Mouse (Mus musculus) left cerebral cortex, adult 9 months (tissue): ENCODE measurements around the gene Akt1s1.

Source experiments
- DNase-seq, 2 experiments: peaks; one replicate each; pipeline ENCODE4 v3.0.0; 2022; ENCODE audit warnings: low spot score in 2 of 2

Akt1s1 gene

DNA sequence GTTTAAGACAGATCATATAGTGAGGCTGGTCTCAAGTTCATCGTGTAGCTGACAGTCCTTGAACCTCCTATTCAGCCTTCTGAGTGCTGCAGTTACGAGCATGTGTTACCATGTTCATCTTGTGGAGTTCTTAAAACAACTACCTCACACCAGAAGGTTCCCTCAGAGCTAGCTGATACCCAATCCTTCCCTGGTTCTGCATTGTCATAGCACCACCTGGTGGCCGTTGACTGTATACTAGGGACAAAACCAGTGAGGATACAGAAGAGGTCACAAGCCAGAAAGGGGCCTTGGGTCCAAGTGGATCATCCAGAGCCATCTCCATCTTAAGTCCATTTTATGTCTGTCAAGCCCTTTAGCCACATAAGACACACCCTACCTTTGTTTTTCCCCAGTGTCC, 23.9 kb upstream of the Akt1s1 start:
- DNase-seq: peak in 1 of 2 experiments; percentile 79

DNA sequence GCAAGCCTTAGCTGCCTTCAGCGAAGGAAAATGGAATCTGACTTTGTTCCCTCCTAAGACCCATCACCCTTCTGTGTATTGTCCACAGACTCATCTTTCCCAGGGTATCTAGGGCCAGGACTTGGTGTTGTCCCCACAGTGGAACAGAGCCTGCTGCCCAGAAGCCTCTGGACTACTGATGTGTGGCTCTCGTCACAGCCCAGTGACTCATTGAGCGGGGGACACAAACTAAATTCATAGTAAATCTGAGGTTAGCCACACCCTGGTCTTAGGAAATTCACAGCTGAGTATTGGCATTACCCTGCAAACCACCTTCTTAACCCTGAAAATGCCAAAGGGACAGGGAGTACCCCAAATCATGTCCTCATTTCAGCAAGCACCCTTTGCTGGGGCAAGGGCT, 22.0 kb upstream of the Akt1s1 start:
- DNase-seq: no peak

DNA sequence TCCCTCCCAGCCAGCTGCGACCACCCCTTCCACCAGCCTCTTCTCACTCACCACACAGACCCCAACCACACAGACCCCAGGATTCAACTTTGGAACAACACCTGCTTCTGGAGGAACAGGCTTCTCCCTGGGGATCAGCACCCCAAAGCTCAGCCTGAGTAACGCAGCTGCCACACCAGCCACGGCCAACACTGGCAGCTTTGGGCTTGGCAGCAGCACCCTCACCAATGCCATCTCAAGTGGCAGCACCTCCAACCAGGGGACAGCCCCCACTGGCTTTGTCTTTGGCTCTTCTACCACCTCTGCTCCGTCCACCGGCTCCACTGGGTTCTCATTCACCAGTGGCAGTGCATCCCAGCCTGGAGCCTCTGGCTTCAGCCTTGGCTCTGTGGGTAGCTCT, 20.1 kb upstream of the Akt1s1 start:
- DNase-seq: no peak

DNA sequence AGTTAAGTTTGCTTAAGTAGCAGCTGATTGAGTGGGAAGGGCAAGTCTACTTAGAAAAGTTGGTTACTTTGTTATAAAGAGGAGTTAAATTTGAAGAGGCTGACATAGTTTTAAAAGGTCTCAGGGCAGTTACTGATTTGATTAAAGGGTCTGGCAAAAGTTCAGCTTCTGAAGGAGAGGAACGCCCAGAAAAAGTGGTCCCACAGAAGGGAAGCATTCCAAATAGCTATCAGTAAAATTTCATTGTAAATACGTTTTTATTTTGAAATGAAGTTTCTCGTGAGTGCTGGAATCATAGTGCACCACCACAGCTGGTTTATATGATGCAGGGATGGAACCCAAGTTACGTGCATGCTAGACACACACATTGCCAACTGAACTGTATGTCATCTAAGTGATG, 16.0 kb upstream of the Akt1s1 start:
- DNase-seq: no peak

DNA sequence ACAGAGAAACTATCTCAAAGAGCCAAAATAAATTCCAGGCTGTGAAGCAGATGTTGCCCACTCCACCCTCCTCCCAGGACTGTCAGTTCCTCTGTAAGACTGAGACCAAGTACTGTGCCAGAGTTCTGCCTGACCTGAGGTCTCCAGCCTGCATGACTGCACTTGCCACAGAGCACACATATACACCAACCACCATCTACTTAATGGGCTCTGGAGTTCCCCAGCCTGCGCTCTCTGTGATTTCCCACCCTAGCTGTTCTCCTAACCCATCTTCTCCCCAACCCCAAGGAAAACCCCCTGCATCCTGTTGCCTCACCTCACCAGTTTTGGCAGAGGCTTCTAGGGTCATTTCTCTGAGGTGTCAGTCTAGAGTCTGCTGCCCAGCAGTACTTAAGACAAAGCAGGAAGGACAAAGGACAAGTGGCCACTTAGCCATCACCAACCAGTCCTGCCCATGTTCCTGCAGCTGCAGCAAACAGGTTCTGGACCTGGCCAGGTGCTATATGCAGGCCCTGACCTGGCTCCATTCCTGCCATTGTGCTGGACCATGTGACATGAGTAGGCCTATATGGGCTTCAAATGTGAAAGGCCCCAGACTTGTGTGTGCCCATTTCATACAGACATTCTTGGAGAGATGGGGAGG, 13.3 kb upstream of the Akt1s1 start:
- DNase-seq: no peak

DNA sequence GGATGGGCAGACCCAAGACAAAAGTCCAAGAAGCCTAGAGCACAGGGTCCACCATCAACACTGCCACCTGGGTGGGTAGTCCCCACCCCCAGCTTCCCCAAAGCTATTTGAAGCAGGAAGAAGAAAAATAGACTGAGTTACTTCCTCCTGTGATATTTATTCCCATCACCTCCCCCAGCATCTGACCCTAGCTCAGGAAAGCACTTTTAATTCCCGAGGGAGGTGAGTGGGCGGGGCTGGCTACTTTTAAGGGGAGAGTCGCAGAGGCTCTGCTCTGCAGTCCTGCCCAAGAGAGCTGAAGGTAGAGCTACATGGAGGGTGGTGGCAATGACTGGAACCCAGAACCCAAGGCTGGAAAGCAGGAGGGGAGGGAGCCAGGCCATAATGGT, 12.8 kb upstream of the Akt1s1 start:
- DNase-seq: no peak

DNA sequence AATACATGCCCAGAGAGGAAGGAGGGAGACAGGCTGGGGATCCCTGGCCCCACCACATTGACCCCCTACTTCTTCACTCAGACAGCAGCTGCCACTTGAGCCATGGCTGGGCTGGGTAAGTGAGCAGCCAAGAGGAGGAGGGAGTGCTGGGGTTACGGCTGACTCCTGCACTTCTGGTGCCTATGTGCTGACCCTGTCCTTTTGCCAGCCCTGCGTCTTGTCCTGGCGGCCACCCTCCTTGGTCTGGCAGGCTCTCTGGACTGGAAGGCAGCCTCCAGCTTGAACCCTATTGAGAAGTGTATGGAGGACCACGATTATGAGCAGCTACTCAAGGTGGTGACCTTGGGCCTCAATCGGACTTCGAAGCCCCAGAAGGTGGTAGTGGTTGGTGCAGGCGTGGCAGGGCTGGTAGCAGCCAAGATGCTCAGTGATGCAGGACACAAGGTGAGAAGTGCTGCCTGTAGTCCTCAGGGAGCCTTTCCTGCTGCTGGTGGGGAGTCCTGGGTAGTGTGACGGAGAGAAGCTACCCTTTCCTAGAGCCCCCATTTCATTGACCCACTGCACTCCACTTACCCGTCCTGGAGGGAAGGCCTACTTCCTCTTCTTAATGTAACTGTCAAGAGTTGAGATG, 12.3 kb upstream of the Akt1s1 start:
- no peak for DNase-seq

DNA sequence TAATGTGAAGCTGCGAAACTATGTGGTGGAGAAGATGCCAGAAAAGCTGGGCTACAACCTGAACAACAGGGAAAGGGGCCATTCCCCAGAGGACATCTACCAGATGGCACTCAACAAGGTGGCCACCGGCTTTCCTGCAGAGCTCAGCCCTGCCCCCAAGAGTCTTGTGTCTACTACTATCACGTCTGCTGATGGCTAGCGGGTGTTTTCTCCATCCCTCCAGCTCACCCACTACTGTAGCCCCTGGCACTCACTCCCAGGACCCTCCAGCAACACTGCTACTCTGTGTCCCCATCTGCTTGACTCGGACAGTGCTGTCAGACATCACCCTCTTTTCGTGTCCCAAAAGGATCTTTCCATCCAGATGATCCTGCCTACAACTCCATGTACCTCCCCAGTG, 10.7 kb upstream of the Akt1s1 start:
- DNase-seq: no peak

DNA sequence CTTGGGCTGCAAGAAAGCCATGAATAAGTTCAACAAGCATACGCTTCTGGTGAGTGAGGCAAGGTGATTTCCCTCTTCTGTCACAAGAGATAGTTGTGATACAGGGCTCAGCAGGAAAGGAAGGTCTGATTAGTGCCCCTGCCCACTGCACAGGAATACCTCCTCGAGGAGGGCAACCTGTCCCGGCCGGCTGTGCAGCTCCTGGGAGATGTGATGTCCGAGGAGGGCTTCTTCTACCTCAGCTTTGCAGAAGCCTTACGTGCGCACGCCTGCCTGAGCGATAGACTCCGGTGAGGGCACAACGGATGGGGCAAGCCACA, 9.7 kb upstream of the Akt1s1 start:
- DNase-seq: no peak

DNA sequence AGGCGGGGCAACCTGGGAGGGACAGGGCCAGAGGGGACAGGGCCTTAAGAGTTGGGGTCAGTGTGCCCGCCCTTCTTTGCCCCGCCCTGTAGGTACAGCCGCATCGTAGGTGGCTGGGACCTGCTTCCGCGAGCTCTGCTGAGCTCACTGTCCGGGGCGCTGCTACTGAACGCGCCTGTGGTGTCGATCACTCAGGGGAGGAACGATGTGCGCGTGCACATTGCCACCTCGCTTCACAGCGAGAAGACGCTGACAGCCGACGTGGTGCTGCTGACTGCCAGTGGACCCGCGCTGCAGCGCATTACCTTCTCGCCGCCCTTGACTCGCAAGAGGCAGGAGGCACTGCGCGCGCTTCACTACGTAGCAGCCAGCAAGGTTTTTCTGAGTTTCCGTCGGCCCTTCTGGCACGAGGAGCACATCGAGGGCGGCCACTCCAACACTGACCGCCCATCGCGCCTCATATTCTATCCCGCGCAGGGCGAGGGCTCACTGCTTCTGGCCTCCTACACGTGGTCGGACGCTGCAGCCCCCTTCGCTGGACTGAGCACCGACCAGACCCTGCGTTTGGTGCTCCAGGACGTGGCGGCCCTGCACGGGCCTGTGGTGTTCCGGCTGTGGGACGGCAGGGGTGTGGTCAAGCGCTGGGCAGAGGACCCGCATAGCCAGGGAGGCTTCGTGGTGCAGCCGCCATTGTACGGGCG, 9.2 kb upstream of the Akt1s1 start:
- DNase-seq: no peak

DNA sequence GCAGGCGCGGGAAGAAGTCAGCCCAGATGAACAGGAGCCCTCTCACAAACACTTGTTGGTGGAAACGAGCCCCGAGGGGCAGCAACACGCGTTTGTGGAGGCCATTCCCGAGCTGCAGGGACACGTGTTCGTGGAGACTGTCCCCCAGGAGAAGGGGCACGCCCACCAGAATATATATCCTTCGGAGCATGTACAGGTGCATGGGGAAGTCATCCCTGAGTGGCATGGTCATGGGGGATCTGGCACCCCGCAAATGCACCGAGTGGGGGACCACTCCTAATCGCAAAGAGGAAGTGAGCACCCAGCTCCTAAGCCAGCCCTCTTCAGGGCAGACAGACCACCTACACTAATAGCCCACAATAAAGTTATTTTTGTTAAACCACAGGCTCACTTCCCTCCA, 8.4 kb upstream of the Akt1s1 start:
- DNase-seq: no peak

DNA sequence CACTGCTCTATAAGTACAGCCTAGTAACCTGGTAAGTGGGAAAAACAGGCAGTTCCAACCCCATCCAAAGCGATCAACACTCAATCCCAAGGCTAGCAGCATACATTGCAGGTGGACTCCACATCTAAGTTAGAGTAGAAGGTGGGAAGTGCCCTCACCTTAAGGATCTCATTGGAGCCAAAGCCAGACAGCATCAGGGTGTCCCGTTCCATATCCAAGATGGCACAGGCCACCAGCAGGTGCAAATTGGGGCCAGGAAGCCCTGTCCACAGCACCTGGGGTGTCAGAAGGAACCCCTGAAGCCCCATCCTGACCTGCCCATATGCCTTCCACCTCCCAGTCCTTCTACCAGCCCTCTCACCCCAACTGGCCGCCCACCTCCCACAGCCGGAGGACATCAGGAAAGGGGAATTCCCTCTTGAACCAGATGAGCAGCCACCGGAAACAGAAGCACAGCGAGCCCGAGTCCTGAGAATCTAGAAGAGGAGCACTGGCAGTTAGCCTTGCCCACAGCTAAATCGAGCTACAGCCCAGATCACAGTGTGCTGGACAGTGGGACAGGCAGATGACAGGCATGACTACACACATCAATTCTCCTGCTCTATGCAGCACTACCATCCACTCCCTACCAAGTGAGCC, 6.8 kb upstream of the Akt1s1 start:
- no peak for DNase-seq

DNA sequence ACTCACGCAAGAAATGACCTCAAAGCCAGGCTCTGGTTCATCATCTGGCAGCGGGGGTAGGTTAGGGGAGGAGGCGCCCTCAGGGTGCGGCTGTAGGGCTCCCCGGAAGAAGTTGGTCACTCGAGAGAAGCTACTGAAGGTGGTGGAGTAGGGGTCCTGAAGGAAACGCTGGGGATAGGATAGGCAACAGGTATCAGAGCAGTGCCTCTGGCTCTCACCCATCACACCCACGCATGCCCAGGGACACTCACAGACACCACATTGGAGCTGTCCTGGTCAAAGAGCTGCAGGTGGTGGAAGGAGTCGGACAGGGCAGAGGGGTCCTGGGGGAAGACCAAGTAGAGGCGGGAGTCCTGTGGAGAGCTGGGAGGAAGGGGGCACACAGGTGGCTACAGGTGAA, 3.8 kb upstream of the Akt1s1 start:
- no peak for DNase-seq

DNA sequence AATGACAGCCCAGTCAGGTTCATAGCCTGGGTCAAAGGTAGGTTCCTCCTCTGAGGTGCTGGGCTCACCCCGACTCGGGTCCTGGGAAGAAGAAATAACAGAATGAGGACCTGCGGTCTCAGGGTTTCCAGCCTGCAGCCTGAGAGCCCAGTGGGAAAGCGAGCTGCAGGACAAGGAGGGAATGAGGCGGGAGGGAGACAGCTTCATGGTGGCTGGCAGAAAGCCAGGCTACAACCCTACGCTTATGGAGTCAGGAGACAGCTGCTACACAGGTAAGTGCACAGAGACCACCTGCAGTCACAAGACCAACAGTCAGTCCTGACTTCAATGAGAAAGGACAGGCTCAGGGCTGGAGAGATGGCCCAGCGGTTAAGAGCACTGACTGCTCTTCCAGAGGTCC, 2.0 kb upstream of the Akt1s1 start:
- no peak for DNase-seq

DNA sequence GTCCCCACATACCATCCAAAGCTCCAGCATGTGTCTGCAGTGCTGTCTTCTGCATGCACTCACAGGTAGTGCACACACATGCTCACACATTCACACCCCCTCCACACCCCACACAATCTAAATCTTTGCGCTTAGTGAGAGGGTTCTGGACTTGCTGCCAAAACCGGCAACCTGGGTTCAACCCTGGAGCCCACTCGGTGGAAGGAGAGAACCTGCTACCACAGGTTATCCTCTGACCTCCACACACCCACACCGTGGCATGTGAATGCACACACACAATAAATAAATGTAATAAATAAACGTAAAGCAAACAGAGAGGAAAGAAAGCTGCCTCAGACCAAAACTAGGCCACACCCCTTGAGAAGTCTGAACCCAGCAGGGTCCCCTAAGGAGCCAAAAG, 1.0 kb upstream of the Akt1s1 start:
- no peak for DNase-seq

DNA sequence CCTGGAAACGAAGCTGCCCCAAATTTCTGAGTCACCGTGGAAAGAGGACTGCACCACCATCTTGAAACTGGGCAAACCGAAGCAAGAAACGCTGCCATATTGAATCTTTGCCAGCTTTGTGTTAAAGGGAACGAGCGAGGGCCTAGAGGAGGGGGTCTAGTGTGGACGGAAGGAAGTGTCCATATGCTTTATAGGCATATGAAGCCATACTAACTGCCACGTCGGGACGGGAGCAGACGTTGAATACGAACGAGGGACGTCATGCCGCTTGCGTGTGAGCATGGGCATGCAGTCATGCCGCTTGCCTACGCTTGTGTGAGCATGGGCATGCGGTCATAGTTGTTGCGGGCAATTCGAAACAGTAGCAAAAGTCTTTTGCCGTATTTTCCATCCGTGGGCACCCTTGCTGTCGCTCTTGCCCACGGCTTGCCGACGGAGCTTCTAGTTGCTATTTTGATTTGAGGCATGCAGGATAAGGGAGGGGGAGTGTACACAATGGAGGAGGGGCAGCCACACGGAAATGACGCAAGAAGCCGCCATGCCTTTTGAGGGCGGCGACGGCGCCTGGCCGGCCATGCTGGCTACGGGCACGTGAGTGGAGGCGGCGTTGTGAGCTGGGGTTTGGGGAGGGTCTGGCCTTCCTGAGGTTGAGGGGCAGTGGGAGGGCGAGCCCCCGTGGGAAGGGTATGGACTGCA, 773 bp downstream of the Akt1s1 start:
- peak; percentile 90 to 94 for DNase-seq

DNA sequence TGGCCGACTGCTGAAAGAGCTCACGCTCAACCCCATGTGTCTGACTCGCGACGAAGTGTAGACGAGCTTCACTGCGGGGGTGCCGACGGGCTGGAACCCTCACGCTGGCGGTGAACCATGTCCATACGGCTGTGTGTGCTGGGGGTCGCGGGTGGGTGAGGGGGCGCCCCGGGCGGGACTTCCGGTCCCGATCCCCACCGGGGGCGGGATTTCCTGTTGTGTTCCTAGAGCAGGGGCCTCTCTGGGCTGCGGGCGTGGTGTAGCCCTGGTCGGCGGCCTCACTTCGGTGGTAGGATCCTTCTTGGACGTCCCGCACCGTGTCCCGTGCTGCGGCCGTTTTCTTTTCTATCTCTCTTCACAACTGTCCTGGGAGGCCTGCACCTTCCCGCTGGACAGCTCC, 1.4 kb downstream of the Akt1s1 start:
- DNase-seq: peak in 1 of 2 experiments; percentile 69

DNA sequence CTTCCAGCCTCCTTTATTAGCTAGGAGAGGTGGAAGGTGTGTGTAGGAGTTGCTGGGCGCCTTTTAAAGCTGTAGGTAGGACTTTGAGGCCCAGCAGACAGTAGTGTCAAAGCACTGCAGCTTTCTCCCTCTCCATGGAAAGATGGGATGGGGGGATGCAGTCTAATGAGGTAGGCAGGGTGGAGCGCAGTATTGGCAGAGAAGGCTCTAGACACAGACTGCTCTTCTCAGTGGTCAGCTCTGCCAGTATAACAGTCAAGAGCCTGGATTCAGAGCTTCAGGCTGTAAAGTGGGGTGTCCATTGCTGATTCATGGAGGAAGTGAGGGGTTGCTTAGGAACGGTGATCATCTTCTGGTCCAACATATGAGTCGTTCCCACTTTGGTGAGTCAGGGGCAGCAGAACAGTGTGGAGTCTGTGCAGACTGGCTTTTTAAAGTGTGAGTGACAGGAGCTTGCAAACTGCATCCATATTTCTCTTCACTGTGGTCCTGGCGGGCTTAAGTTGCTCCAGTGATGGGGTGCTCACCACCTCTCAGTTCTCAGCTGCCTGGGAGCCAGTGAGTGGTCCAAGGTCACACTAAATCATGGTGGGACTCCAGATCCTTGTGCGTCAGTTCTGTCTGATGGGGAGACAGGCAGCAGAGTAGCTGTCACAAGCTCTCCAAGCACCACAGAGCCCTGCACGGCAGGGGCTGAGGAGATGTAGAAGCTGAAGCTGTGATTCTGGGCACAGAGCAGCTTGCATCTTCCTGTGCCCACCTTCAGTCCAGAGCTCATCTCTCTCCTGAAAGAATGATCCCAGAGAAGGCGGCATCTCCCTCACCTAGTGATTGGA, 2.2 kb downstream of the Akt1s1 start:
- DNase-seq: no peak

DNA sequence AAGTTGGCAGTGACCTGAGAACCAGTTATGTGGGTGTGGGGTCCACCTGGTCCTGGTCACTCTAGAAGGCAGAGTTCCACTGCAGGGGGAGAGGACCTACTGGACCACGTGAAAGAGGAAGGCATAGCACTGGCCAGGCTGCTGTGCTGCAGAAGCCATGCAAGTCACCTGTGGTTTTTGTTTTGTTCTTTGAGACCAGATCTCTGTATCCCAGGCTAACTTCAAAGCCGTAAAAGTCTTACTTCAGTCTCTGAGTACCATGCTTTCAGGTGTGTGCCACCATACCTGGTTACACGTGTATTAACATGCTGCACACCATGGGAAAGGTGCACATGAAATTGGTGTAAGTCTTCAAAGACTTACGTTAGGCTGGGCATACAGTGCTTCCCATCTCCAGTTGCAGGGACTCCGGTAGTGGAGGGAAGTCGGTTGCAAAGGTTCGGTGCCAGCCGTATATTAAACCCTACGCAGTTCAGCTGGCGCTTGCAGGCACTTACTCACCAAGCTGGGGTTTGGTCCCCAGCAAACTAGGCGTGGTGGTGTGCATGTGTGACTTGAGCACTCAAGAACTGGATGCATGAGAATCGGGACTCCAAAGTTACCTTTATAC, 2.9 kb downstream of the Akt1s1 start:
- DNase-seq: no peak

DNA sequence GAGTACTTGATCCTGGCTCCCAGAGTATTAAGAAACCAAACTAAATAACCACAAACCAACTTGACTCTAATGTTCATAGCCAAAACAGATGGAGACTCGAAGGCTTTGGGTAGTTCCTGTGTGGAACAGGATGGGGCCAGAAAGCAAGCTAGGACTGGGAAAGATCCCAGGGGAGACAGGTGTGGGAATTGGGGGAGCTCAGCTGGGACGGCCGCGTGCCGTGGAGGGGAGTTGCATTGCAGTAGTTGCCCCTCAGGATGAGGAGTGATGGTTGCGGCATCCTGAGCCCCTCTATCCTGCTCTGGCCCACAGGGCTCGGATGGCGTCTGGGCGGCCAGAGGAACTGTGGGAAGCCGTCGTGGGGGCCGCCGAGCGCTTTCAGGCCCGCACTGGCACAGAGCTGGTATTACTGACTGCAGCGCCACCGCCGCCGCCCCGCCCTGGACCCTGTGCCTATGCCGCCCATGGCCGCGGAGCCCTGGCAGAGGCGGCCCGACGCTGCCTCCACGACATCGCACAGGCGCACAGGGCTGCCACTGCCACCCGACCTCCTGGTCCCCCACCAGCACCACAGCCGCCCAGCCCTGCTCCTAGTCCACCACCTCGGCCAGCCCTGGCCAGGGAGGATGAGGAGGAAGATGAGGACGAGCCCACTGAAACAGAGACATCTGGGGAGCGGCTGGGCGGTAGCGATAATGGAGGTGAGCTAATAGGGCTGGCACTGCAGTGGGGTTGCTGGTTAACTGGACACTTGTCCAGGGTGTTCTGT, 3.7 kb downstream of the Akt1s1 start:
- no peak for DNase-seq
